Mouse (Mus musculus): ENCODE data around the gene Olfr96.
"Not testable (repeated sequence)": the region's sequence is repeated elsewhere in the genome, so short reads cannot be mapped to it uniquely, and the experiment has no call there.

Olfr96 gene

GRCm38 (mm10) chr17:37219846-37220245 lies at the start of gene Olfr96:
Gene Olfr96, plus strand, starts transcription at chr17:37220146.
- DNase-seq (ENCODE audit: low spot score in 2 of 2), result no peak

- no peak for DNase-seq (ENCODE audit: low spot score in 2 of 2)
Measured at GRCm38 (mm10) chr17:37185474-37185873, 34.5 kb upstream of the Olfr96 start.

GRCm38 (mm10) chr17:37190711-37191110 lies 29.2 kb upstream of the Olfr96 start:
- DNase-seq (ENCODE audit: low spot score in 2 of 2), result no peak

GRCm38 (mm10) chr17:37193032-37193431 lies 26.9 kb upstream of the Olfr96 start:
- no peak for DNase-seq (ENCODE audit: low spot score in 2 of 2)

GRCm38 (mm10) chr17:37193656-37194055 lies 26.3 kb upstream of the Olfr96 start, which contains the start of gene Ubd:
Gene Ubd, plus strand, starts transcription at chr17:37193892.
- no peak for DNase-seq (ENCODE audit: low spot score in 2 of 2)

GRCm38 (mm10) chr17:37194782-37195181 lies 25.2 kb upstream of the Olfr96 start:
- DNase-seq (ENCODE audit: low spot score in 2 of 2), result no peak

GRCm38 (mm10) chr17:37196845-37197724 lies 22.9 kb upstream of the Olfr96 start:
- DNase-seq (ENCODE audit: low spot score in 2 of 2), result no peak

GRCm38 (mm10) chr17:37200894-37201293 lies 19.1 kb upstream of the Olfr96 start, which contains the start of gene Olfr94:
Gene Olfr94, minus strand, starts transcription at chr17:37200994.
- DNase-seq (ENCODE audit: low spot score in 2 of 2), result no peak

- DNase-seq (ENCODE audit: low spot score in 2 of 2), result peak; percentile 9 to 64
Measured at GRCm38 (mm10) chr17:37203206-37203916, 16.6 kb upstream of the Olfr96 start.

- DNase-seq (ENCODE audit: low spot score in 2 of 2), result no peak
Measured at GRCm38 (mm10) chr17:37203917-37204236, 16.1 kb upstream of the Olfr96 start.

GRCm38 (mm10) chr17:37210884-37211768 lies 8.8 kb upstream of the Olfr96 start:
- DNase-seq (ENCODE audit: low spot score in 2 of 2), result no peak

- DNase-seq (ENCODE audit: low spot score in 2 of 2), result no peak
Measured at GRCm38 (mm10) chr17:37213018-37213417, 6.9 kb upstream of the Olfr96 start, which contains the start of gene Olfr95. Gene Olfr95, minus strand, starts transcription at chr17:37213118.

- DNase-seq (ENCODE audit: low spot score in 2 of 2), result no peak
Measured at GRCm38 (mm10) chr17:37218486-37218885, 1.5 kb upstream of the Olfr96 start.

GRCm38 (mm10) chr17:37221879-37222278 lies 1.9 kb downstream of the Olfr96 start:
- no peak for DNase-seq (ENCODE audit: low spot score in 2 of 2)

- not testable (repeated sequence) for DNase-seq (ENCODE audit: low spot score in 2 of 2)
Measured at GRCm38 (mm10) chr17:37237230-37237629, 17.3 kb downstream of the Olfr96 start, which contains the start of gene Olfr97. Gene Olfr97, minus strand, starts transcription at chr17:37237330.

- DNase-seq (ENCODE audit: low spot score in 2 of 2), result no peak
Measured at GRCm38 (mm10) chr17:37242198-37242597, 22.3 kb downstream of the Olfr96 start.

- peak; percentile 29 to 58 for DNase-seq (ENCODE audit: low spot score in 2 of 2)
Measured at GRCm38 (mm10) chr17:37246715-37247114, 26.8 kb downstream of the Olfr96 start.

- no peak for DNase-seq (ENCODE audit: low spot score in 2 of 2)
Measured at GRCm38 (mm10) chr17:37249460-37249859, 29.5 kb downstream of the Olfr96 start.

- DNase-seq (ENCODE audit: low spot score in 2 of 2), result peak in 1 of 2 experiments; percentile 15
Measured at GRCm38 (mm10) chr17:37250544-37250943, 30.6 kb downstream of the Olfr96 start.

GRCm38 (mm10) chr17:37263626-37264025 lies 43.7 kb downstream of the Olfr96 start, which contains the start of gene Olfr98:
Gene Olfr98, minus strand, starts transcription at chr17:37263749.
- DNase-seq (ENCODE audit: low spot score in 2 of 2), result no peak

GRCm38 (mm10) chr17:37270058-37270701 lies 50.2 kb downstream of the Olfr96 start, which contains the start of gene H2-M3:
Gene H2-M3, plus strand, starts transcription at chr17:37270220.
- peak; percentile 85 to 91 for DNase-seq (ENCODE audit: low spot score in 2 of 2)
